Mouse (Mus musculus) left cerebral cortex, adult 2 months (tissue): ENCODE results near the gene Crkl. TPM values are rescaled to one million over a fixed set of nuclear protein-coding genes. Genes with fewer than 3 reads are reported as not detected.
"Not testable (repeated sequence)": the region's sequence is repeated elsewhere in the genome, so short reads cannot be mapped to it uniquely, and the experiment has no call there.

Source experiments
- DNase-seq, 2 experiments: peaks; one replicate each; pipeline ENCODE4 v3.0.0; 2021 to 2022; ENCODE audit warnings: low spot score in 2 of 2, mixed read lengths in 1 of 2; ENCODE audit errors: extremely low spot score in 1 of 2
- H3K27ac ChIP-seq: fragments of 200-600 bp; 2 replicates; pipeline ENCODE4 v1.8.1; 2022
- H3K4me3 ChIP-seq: fragments of 200-600 bp; 2 replicates; pipeline ENCODE4 v1.8.1; 2022
- CTCF ChIP-seq: fragments of 200-600 bp; IDR thresholded peaks from 2 replicates; pipeline ENCODE4 v1.8.1; 2022; ENCODE audit warnings: antibody characterized with exemption, mild to moderate bottlenecking, moderate library complexity
- intact Hi-C: fragments of 180-260 bp; cut with DNase I; formaldehyde crosslinking; loops from one replicate; pipeline ENCODE4 v1.15.1; 2025
- total RNA-seq, 2 experiments: library from RNA; stranded (reverse); gene quantifications; 2 replicates each; pipeline ENCODE4 v1.2.3; 2021

Gene Crkl
- total RNA-seq, 2 experiments from 2014 or later, result 31.9 to 36.7 TPM

DNA sequence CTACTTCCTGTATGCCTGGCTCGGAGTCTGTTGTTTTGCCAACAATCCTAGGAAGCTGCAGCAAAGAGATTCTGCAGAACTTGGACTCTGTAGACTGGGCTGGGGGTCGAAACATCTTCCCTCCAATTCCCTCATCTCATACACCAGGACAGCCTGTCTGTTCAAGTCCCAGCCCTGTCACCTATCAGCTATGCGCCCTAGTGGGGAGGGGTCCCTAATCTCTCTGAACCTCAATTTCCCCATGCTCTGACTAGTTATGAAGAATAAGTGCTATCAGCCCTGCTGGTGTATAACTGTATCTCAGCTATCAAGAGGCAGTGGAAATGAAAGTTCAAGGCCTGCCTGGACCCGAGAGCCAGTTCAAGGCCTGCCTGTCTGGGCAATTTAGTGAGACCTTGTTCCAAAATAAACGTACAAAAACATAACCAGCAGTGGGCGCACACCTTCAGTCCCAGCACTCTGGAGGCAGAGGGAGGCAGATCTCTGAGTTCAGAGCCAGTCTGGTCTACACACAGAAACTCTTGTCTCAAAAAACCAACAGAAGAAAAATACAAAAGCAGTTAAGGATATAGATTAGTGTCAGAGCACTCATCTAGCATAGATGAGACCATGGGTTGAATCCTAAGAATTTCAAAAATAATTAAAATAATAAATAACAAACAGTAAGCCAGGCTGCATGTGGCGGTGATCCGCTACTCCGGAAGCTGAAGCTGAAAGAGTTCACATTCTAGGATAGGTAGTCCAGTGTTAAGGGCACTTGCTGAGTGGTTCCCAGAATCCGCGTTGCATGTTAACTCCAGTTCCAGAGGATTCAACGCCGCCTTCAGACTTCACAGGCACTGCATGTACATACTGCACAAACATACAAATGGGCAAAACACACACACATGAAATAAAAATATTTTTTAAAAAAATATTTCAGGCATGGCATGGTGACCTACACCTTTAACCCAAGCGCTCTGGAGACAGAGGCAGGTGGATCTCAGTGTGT is 37.0 kb downstream of the Crkl start:
- Histone ChIP-seq H3K4me3 (peak overlapping the region; percentile 70), H3K27ac (peak overlapping the region; percentile 68)
- no peak for DNase-seq
- intact Hi-C loops, result no loop called here
- peak; percentile 40 for TF ChIP-seq CTCF

DNA sequence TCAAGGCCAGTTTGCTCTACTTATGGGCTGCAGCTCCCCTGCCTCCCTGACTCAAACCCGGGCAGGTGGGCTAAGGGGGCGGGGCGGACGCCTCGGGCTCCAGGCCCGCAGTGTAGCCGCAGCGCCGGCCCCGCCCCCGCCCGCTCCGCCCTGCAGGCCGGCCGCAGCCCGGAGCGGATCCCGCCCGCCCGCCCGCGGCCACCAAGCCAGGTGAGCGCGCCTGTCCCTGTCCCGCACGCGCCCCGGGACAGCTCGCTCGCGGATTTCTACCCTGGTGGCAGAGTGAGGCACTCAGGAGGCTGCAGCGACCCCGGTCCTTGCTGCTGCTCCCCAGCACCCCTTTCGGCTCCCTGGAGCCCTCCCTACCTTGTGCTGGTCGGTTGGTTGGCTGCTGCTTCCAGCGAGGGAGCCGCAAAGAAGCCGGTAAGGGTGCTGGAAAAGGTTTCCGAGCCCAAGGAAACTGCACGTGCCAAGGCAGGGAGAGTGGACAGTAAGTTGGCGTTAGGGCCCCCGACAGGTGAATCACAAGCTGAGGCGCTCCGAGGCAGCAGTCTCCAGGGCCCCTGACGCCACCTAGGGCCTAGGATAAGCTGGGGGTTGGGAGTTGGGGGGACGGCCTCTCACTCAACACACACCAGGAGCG is 37.8 kb downstream of the Crkl start, which contains the start of gene Aifm3:
Gene Aifm3, plus strand, starts transcription at position 143 of the 643 bp plus-strand sequence.
- H3K27ac ChIP-seq, result peak within 1 kb of the TSS; percentile 95
- no peak; the same call in 1 of the 2 replicates for TF ChIP-seq CTCF
- intact Hi-C loops, result no loop called here
- peak in 1 of 2 experiments; percentile 43 for DNase-seq
- H3K4me3 ChIP-seq, result peak within 1 kb of the TSS; percentile 70

DNA sequence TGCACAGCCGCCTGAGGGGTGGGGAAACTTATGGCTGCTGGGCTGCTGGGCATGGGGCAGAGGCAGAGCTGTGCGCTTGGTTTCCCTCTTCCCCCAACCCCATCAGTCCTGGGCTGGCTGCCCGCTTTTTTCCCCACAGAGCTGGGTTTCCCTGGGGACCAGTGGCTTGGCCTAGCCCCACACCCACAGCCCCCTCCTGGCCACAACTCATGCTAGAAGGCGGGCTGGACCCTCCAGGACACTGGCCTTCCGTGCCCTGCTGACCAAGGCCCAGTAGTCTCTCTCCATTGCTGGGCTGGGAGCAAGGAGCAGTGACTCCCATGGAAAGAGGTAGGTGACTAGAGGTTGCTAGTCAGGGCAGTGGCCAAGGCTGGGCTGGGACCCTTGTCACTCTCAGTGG is 39.4 kb downstream of the Crkl start:
- Histone ChIP-seq H3K27ac (peak overlapping the region; percentile 95), H3K4me3 (no peak overlapping the region)
- TF ChIP-seq CTCF, result no peak
- intact Hi-C loops, result no loop called here
- DNase-seq, result no peak

DNA sequence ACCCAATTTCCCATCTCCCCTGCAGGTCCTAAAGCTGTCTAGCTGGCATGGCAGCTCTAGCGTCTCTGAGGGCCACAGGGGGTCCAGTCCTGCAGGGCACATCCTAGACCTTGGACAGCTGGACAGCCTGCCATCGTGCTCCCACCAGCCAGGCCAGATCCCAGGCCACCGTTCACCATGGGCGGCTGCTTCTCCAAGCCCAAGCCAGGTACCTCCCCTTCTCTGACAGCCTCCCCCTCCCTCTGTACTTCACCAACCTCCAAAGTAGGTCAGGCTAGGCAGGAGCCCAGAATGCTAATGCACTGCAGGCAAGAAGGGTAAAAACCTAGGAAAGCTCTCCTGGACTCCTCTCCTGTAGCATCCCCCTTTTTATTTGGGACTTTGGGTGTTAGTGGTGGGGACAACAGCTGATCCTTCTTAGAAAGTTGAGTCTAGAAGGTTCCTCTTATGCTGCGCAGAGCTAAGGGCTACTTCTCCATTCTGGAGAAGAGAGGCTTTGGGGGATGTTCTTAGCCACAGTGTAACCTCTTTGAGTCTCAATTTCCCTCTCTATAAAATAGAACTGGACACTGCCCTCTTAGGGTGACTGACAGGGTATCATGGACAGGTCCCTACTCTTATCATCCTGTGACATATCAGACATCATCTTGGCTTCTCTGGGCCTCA is 40.2 kb downstream of the Crkl start:
- TF ChIP-seq CTCF, result no peak
- Histone ChIP-seq H3K27ac (peak overlapping the region; percentile 95), H3K4me3 (0 out of 2 replicates have a peak overlapping the region, but pooled peaks have one; percentile 9)
- intact Hi-C loops, result no loop called here
- peak; percentile 43 to 48 for DNase-seq

- Histone ChIP-seq H3K4me3 (no peak overlapping the region), H3K27ac (peak overlapping the region; percentile 89)
- no peak for TF ChIP-seq CTCF
- intact Hi-C loops, result no loop called here
- peak; percentile 79 to 84 for DNase-seq
These were observed 44.9 kb downstream of the Crkl start for GRCm38 (mm10) chr16:17496499-17497305.

- Histone ChIP-seq H3K27ac (no peak overlapping the region), H3K4me3 (no peak overlapping the region)
- no peak for DNase-seq
- TF ChIP-seq CTCF, result no peak
- intact Hi-C loops, result no loop called here
These were observed 47.6 kb downstream of the Crkl start for GRCm38 (mm10) chr16:17499249-17499883.

DNA sequence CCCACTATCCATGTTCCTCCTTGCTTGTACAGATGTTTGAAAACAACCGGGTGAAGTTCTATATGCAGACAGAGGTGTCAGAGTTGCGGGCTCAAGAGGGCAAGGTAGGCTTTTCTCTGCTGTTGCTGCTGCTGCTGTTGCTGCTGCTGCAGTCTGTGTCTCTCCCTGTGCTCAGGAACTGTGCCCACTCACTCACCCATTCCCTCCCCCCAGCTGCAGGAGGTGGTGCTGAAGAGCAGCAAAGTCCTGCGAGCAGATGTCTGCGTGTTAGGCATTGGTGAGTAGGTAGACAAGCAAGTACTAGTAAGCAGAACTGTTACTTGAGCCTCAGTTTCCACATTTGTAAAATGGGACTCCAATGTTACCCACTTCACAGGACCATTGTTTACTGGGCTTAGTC is 50.9 kb downstream of the Crkl start:
- DNase-seq, result no peak
- intact Hi-C loops, result no loop called here
- Histone ChIP-seq H3K4me3 (no peak overlapping the region), H3K27ac (peak overlapping the region; percentile 30; the same call in 1 of the 2 replicates)
- no peak for TF ChIP-seq CTCF

- intact Hi-C loops, result loop anchor here (5.0 kb wide), 1 partner anchor 35 kb away; no protein-coding TSS in a partner anchor
- DNase-seq, result no peak
- no peak overlapping the region for H3K27ac ChIP-seq
- no peak overlapping the region for H3K4me3 ChIP-seq
- TF ChIP-seq CTCF, result no peak
These were observed 55.3 kb downstream of the Crkl start for GRCm38 (mm10) chr16:17507018-17507552.

DNA sequence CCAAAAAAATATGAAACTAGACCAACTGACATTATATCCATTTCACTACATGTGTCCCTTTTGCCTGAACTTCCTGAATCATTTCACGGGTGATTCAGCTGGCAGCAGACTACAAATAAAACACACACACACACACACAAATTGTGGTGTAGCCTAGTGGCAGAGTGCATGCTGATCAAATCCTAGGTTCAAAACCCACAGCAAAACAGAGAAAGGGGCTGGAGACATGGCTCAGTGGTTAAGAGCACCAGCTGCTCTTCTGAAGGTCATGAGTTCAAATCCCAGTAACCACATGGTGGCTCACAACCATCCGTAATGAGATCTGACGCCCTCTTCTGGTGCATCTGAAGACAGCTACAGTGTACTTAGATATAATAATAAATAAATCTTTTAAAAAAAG is 56.2 kb downstream of the Crkl start:
- TF ChIP-seq CTCF, result peak; percentile 24
- not testable (repeated sequence) for DNase-seq
- intact Hi-C loops, result loop anchor here (5.0 kb wide), 1 partner anchor 36 kb away; no protein-coding TSS in a partner anchor
- peak overlapping the region; percentile 98 for H3K27ac ChIP-seq
- H3K4me3 ChIP-seq, result peak overlapping the region; percentile 60

DNA sequence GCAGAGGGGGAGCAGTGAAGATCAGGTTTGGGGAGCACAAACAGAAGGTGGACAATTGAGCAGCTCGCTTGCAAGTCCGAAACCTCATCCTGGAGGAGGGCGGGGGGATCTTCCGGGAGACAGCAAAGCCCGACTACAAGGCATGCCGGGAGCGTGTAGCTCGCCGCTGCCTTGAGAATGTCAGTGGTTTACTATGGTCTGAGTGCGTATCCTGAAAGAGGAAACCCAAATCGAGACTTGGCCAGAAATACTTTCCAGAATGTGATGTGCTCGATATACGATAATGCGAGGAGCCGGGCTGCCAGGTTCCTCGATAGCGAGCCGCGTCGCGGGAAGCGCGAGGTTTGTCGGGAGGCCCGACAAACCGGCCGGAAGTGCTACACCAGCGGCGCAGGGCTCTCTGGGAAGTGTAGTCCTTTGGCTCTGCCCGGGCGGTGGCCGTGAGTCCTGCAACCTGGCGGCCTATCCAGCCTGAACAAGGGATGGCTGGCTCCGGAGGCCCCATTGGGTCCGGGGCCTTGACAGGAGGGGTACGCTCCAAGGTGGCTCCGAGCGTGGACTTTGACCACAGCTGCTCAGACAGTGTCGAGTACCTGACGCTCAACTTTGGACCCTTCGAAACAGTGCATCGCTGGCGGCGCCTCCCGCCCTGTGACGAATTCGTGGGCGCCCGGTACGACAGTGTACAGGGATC is 56.9 kb downstream of the Crkl start, which contains the start of gene Lztr1:
Gene Lztr1, plus strand, starts transcription at position 143 of the 694 bp plus-strand sequence.
- DNase-seq, result peak; percentile 88
- intact Hi-C loops, result loop anchor here (5.0 kb wide), 1 partner anchor 36 kb away; no protein-coding TSS in a partner anchor
- peak within 1 kb of the TSS; percentile 98 for H3K27ac ChIP-seq
- no peak; the same call in none of the 2 replicates for TF ChIP-seq CTCF
- H3K4me3 ChIP-seq, result peak within 1 kb of the TSS; percentile 60
